Mouse (Mus musculus): Measurements from ENCODE around the gene Olfr315.
A peak's percentile ranks its signal among the peaks of the same experiment; 100 is the strongest.
"Not testable (repeated sequence)": the region's sequence is repeated elsewhere in the genome, so short reads cannot be mapped to it uniquely, and the experiment has no call there.

Olfr315 gene

GRCm38 (mm10) chr11:58814700-58815099, 41.7 kb downstream of the Olfr315 start, which contains the start of gene Olfr313:
Gene Olfr313, plus strand, starts transcription at chr11:58815000.
- not testable (repeated sequence) for DNase-seq (ENCODE audit: low read depth in 2 of 2, low spot score in 2 of 2)

DNA sequence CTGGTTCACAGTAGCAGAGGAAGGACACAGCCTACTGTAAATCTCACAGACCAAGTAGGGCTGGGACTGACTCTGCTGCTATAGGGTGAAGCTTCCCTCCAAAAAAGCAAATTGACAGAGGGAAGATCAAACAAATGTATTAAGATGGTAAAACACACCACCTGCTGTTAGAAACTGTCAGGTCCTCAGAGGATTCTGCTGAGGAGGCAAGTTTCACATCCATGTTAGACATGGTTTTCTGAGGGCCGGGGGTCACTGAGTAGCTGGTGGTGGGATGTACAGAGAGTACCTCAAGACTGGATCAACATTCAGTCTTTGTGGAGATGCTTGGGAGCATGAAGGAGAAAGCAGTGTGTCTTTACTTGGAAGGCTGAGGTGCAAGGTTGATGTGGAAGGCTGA, 42.7 kb downstream of the Olfr315 start:
- DNase-seq (ENCODE audit: low read depth in 2 of 2, low spot score in 2 of 2), result no peak

- not testable (repeated sequence) for DNase-seq (ENCODE audit: low read depth in 2 of 2, low spot score in 2 of 2)
Observed at GRCm38 (mm10) chr11:58828937-58829336, 55.9 kb downstream of the Olfr315 start, which contains the start of gene Olfr312. Gene Olfr312, plus strand, starts transcription at chr11:58829237.

GRCm38 (mm10) chr11:58829764-58830163, 56.8 kb downstream of the Olfr315 start:
- DNase-seq (ENCODE audit: low read depth in 2 of 2, low spot score in 2 of 2), result peak in 1 of 2 experiments; percentile 11
